Mouse (Mus musculus): ENCODE results near the gene Rnf141. TPM values are rescaled to one million over a fixed set of nuclear protein-coding genes. Genes with fewer than 3 reads are reported as not detected.

The Rnf141 gene
- polyA plus RNA-seq, 1 experiment from 2014 or later: 42.7 TPM

Small RNAs within 50 kb of the gene (microRNA-seq; reads per million reads assigned to microRNA genes)
- not detected for gene Gm47282

Other genes with a start within 250 kb of the Rnf141 start
- 28.4 and 31.6 TPM in 2 replicates for gene Sbf2, start 229.5 kb downstream of the Rnf141 start, polyA plus RNA-seq (2015; fragmentation: Nextera tagmentation; extraction: Ambion mirVana)
- 4.1 and 4.6 TPM in 2 replicates for gene Adm, start 216.8 kb downstream of the Rnf141 start, polyA plus RNA-seq (2015; fragmentation: Nextera tagmentation; extraction: Ambion mirVana)
- gene Ampd3, start 76.3 kb downstream of the Rnf141 start, polyA plus RNA-seq (2015; fragmentation: Nextera tagmentation; extraction: Ambion mirVana): 6.7 and 7.2 TPM in 2 replicates
- gene Lyve1, start 18.8 kb upstream of the Rnf141 start, polyA plus RNA-seq (2015; fragmentation: Nextera tagmentation; extraction: Ambion mirVana): 15.2 and 17.4 TPM in 2 replicates
- gene Mrvi1, start 138.0 kb upstream of the Rnf141 start, polyA plus RNA-seq (2015; fragmentation: Nextera tagmentation; extraction: Ambion mirVana): 23.1 and 26.5 TPM in 2 replicates
- 54.4 and 57.3 TPM in 2 replicates for gene Ctr9, start 184.5 kb upstream of the Rnf141 start, polyA plus RNA-seq (2015; fragmentation: Nextera tagmentation; extraction: Ambion mirVana)
- gene Eif4g2, start 238.6 kb upstream of the Rnf141 start, polyA plus RNA-seq (2015; fragmentation: Nextera tagmentation; extraction: Ambion mirVana): 678 and 699 TPM in 2 replicates

Data from stomach, embryonic 16.5 days (tissue).